Mouse (Mus musculus) induced T-regulatory cell, adult 2 months (primary cell): ENCODE data around the gene Pla1a.

ENCODE experiments used
- DNase-seq: peaks from one replicate; pipeline ENCODE4 v3.0.0-alpha.2; 2012; ENCODE audit warnings: low read depth

The Pla1a gene

GRCm38 (mm10) chr16:38389284-38389893, 43.6 kb downstream of the Pla1a start:
- no peak for DNase-seq

GRCm38 (mm10) chr16:38388757-38389156, 44.2 kb downstream of the Pla1a start:
- DNase-seq: no peak

GRCm38 (mm10) chr16:38387389-38387788, 45.6 kb downstream of the Pla1a start:
- DNase-seq: no peak

DNA sequence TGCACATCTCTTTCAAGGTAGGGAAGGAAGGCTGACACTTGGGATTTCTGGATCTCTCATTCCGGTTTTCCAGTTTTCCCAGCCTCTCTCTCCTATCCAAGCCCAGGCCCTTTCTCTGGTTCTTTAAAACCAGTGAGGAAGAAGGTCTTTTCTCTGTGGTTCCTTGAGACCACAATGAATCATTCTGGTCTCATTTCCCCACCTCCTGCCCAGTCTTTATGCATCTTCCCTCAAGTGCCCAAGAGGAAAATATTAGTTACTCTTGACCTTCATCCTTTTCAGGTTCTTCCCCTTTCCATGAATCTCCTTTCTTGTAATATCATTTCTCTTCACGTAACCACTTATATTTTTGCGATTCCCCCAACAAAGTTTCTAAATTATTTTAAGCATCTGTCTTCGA, 47.2 kb downstream of the Pla1a start:
- DNase-seq: no peak

DNA sequence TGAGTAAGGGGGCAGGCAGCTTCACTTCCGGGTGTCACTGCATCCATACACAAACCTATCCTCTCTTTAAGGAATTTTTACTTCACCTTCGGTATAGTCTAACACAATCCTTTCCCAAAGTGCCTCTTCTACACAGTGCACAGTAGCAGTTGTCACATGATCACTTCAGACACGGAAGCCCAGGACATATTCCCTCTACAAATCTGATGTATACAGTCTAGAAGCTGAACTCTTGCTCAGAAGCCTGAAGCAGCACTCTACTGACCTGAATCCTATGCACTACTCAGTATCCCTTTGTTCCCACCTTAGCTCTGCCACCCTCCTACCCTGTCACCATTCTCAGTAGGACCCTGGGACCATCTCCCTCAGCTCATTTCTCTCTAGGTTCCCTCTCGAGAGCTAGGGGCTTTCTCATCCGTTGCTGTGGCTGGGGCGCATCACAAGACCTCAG, 47.7 kb downstream of the Pla1a start:
- DNase-seq: no peak

GRCm38 (mm10) chr16:38383683-38384082, 49.3 kb downstream of the Pla1a start:
- DNase-seq: no peak

DNA sequence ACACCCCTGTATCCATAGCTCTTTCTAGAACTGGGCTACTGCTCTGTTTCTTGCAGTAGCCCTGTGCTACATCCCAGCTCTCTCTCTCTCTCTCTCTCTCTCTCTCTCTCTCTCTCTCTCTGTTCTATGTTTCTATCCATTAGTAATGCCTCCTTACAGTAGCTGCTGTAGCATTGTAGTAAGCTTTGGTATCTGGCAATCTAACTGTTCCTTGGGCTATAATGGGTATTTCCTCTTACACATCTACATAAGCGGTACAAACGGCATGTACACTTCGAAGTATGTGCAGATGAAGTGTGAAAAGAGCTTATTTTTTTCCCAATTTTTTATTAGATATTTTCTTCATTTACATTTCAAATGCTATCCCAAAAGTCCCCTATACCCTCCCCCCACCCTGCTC, 53.0 kb downstream of the Pla1a start:
- no peak for DNase-seq

GRCm38 (mm10) chr16:38379493-38379892, 53.5 kb downstream of the Pla1a start:
- no peak for DNase-seq

- peak; percentile 49 for DNase-seq
Measured at GRCm38 (mm10) chr16:38379088-38379487, 53.9 kb downstream of the Pla1a start.

- no peak for DNase-seq
Measured at GRCm38 (mm10) chr16:38378591-38378990, 54.4 kb downstream of the Pla1a start.

- no peak for DNase-seq
Measured at GRCm38 (mm10) chr16:38377546-38377945, 55.4 kb downstream of the Pla1a start.

DNA sequence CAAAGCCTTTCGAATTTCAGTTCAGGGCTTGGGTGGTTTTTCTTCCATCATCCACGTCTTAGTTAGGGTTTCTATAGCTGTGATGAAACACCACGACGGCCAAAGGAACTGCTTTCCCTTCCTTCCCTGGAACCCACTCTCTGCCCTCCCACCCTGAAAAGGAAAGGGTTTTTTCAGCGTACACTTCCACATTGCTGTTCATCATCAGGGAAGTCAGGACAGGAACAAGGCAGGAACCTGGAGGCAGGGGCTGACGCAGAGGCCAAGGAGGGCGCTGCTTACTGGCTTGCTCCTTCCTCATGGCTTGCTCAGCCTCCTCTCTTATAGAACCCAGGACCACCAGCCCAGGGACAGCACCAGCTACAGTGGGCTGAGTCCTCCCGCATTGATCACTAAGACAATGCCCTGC, 56.1 kb downstream of the Pla1a start:
- no peak for DNase-seq

DNA sequence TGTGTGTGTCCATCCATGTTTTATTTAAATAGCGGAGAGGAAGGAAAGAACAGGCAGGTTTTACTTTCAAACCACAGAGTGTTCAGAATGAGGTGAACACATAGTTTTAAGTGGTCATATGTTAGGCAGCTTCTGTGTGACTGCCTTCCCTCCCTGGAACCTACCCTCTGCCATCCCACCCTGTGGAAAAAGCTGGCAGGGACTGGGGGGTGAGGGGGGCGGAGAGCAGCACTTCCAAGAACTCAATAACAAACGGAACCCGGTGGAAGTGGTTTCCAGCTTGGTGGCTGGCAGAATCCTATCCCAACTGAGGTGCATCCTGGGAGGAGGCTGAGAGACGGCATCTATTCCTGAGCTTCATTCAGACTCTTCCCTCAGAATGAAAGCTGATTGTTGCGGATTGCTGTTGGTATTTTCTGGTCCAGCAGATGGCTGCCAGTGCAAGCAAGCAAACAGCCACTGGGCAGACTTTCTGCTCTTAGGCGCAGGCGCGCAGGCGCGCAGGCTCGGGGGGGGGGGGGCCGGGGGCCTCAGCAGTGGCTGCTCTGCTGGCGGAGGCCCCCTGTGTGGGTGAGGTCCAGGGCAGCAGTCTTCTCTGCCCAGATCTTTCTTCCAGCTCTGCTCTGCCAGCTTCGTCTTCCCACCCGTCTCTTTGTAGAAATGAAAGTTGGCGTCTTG, 56.6 kb downstream of the Pla1a start:
- peak; percentile 72 for DNase-seq

DNA sequence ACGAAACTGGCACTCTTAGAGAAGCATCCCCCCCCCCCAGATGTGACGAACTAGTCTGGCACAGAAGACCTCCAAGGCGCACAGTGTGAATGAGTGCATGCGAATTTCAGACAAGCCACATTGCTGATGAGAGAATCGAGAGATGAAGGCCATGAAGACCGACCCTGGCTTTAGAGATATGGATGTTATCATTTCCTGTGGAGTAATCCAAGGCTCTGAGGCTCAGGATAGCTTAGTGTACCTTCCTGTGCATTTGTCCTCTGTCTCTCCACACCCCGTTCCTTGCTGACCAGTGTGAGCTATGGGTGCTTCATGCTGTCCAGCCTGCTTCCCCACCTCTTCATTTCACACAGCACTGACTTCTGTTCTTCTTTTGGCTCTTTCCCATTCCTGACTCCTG, 57.8 kb downstream of the Pla1a start:
- DNase-seq: no peak

- DNase-seq: peak; percentile 82
Measured at GRCm38 (mm10) chr16:38374379-38375140, 58.4 kb downstream of the Pla1a start.

DNA sequence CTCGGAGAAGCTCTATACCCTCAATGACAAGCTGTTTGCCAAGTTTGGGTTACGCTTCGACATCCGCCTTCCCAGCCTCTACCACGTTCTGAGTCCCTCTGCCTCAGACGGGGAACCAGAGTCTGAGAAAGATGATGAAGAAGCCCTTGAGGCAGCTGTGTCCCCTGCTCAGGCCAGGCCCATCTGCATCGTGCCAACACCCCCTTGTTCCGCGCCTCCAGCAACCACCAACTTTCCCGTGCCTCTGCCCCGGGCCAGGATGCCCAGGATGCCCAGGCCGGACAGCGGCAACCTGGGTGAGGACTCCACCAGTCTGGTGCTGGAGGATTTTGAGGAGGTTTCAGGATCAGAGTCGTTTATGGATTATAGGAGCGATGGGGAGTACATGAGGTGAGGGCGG, 59.0 kb downstream of the Pla1a start:
- DNase-seq: no peak

- no peak for DNase-seq
Measured at GRCm38 (mm10) chr16:38373439-38373838, 59.5 kb downstream of the Pla1a start.

- DNase-seq: peak; percentile 39
Measured at GRCm38 (mm10) chr16:38372876-38373275, 60.1 kb downstream of the Pla1a start.

GRCm38 (mm10) chr16:38371705-38372296, 61.1 kb downstream of the Pla1a start:
- peak; percentile 67 for DNase-seq

- DNase-seq: peak; percentile 35
Measured at GRCm38 (mm10) chr16:38370633-38371374, 62.1 kb downstream of the Pla1a start.

GRCm38 (mm10) chr16:38369992-38370484, 62.9 kb downstream of the Pla1a start:
- no peak for DNase-seq

GRCm38 (mm10) chr16:38369431-38369830, 63.5 kb downstream of the Pla1a start:
- DNase-seq: no peak
